Mouse (Mus musculus): ENCODE measurements around the gene Lrfn1.
A peak's percentile ranks its signal among the peaks of the same experiment; 100 is the strongest.
"Not testable (repeated sequence)": the region's sequence is repeated elsewhere in the genome, so short reads cannot be mapped to it uniquely, and the experiment has no call there.

Gene Lrfn1

GRCm38 (mm10) chr7:28447101-28447830, 4.5 kb upstream of the Lrfn1 start:
- DNase-seq (ENCODE audit: low read depth, low spot score), result no peak

- DNase-seq (ENCODE audit: low read depth, low spot score), result no peak
Measured at GRCm38 (mm10) chr7:28447865-28448820, 3.6 kb upstream of the Lrfn1 start.

GRCm38 (mm10) chr7:28452361-28453005, 703 bp downstream of the Lrfn1 start:
- DNase-seq (ENCODE audit: low read depth, low spot score), result no peak

DNA sequence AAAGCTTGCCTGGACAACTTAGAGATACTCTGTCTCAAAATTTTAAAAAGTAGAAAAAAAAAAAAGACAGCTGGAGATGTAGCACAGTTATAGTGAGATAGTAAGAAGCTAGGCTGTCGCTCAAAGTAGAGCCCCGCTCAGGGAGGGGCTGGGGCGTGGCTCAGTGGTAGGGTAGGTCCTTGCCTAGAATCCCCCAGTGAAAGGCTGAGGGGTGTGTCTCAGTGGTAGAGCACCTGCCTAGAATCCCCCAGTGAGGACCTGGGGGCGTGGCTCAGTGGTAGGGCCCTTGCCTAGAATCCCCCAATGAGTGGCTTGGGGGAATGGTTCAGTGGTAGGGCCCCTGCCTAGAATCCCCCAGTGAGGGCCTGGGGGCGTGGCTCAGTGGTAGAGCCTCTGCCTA, 8.6 kb downstream of the Lrfn1 start:
- DNase-seq (ENCODE audit: low read depth, low spot score), result no peak

DNA sequence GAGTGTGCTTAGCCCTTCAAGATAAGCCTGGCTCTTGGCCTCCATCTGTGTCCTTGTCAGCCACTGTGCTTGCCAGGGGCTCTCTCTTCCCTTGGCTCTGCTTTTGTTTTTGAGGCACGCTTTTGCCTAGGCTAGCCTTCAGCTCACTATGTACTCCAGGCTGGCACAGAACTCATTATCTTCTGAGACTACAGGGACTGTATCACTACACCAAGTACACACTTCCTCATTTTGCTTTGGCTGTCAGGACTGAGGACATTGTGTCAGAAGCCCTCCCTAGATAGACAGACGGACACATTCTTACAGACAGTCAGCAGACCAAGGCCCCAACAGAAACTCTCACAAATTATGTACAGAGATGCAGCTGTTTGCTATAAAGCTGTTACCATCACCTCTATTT, 11.0 kb downstream of the Lrfn1 start:
- DNase-seq (ENCODE audit: low read depth, low spot score), result no peak

DNA sequence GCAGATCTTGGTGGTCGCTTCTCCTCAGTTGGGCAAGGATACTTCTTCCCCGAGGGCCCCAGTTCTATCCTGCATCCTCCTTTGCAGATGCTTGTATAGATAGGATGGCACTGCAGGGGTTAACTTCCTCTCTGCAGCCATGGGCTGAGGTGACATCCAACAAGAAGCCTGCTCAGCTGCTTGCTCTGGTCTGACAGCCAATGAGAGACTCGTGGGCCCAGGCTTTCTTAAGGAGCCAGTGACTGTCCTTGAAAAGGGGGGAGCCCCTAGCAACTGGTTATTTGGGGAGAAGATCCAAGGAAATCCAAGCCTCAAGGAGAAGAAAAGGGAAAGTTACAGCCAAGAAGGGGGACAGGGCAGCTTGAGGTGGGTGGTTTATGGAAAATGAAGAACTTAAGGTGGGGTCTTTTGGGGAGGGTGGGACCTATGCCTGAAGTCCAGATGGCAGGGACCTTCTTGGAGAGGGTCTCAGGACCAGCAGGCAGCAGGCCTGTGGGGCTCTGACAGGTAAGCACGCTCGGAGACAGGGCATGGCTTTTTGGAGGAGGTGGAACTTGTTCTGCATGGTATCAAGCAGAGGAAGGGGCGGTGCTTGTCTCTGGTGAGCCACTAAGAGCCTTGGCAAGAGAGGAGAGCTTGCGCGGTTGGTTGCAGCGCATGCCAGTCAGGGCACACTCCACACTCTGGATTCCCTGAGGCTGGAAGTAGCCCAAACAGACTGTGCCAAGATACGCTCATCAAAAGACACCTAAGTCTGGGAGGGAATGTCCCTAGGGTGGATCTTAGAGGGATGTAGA, 12.8 kb downstream of the Lrfn1 start:
- no peak for DNase-seq (ENCODE audit: low read depth, low spot score)

DNA sequence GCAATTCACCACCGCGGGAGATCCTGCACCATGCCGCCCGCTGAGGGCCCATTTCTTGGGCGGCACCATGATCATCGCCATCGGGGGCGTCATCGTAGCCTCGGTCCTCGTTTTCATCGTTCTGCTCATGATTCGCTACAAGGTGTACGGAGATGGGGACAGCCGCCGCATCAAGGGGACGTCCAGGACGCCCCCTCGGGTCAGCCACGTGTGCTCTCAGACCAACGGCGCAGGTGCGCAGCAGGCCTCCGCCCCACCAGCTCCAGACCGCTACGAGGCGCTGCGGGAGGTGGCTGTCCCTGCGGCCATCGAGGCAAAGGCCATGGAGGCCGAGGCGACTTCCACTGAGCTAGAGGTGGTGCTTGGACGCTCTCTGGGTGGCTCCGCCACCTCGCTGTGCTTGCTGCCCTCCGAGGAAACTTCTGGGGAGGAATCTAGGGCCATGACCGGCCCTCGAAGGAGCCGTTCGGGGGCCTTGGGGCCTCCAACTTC, 15.0 kb downstream of the Lrfn1 start:
- DNase-seq (ENCODE audit: low read depth, low spot score), result no peak

GRCm38 (mm10) chr7:28467213-28467751, 15.5 kb downstream of the Lrfn1 start:
- no peak for DNase-seq (ENCODE audit: low read depth, low spot score)

DNA sequence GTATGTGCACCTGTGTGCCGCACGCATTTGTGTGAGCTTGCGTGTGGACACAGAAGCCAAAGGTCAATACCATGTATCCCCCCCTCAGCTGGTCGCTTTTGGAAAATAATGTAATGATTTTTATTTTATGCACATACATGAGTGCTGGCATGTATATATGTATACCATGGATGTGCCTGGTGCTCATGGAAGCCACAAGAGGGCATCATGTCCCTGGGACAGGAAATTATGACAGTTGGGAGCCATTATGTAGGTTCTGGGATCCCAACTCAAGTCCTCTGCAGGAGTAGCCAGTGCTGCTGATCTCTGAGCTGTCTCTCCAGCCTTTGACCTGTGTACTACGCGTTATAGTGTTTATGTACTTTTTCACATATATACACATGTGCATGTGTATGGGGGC, 24.4 kb downstream of the Lrfn1 start:
- no peak for DNase-seq (ENCODE audit: low read depth, low spot score)

DNA sequence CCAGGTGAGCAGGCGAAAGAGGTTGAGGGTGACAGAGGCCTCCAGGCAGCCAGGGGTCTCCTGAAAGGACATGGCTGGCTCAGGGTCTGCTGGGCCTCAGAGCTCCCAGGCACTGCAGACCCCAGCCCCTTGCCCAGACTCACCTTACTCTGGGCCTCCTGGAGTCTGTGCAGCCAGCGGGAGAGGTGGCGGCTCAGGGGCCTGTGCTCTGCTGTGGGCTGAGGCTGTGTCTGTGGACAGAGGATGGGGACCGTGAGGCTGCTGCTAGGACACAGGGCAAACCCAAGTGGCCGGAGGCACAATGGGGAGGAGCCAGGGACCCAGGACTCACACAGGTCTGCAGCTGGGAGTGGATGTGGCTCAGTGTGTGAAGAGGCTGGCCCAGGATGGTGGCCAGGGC, 25.6 kb downstream of the Lrfn1 start:
- no peak for DNase-seq (ENCODE audit: low read depth, low spot score)

- DNase-seq (ENCODE audit: low read depth, low spot score), result no peak
Measured at GRCm38 (mm10) chr7:28478854-28479253, 27.1 kb downstream of the Lrfn1 start.

DNA sequence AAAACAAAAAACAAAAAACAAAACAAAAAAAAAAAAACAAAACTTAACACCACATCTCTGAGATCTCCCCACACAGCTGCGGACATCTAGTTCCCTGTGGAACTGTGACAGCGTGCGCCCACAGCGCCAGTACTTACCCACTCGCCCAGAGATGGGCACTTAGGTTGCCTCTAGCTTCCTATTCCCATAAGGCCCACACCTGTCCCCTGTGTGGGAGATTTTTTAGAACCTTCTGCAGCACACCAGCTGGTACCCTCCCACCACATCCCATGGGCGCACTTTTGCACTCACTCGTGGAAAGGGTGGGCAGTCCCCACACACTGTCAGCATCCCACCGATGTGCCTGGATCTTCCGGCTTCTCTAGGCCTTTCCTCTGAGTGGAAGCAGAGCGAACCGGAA, 31.1 kb downstream of the Lrfn1 start:
- DNase-seq (ENCODE audit: low read depth, low spot score), result no peak

GRCm38 (mm10) chr7:28484192-28484591, 32.4 kb downstream of the Lrfn1 start:
- DNase-seq (ENCODE audit: low read depth, low spot score), result no peak

DNA sequence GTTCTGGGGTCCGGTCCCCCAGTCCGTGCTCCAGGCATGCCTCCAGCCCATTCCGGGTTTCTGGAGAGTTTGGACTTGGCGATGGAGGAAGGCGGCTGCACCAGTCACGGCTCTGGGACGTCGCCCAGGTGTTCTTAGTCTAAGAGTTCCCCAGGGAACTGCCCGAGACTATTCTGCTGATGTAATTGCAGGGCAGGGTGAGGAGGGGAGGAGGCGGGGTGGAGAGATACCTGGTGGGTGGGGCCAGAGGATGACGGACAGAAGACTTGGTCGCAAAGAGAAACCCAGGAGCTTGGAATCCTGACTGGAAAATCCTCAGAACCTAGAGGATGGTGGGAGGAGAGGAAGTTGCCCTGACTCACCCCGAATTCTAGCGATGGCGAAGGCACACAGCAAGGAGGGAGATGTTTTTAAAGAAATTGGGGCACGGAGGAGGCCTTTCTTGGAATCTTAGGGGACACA, 36.3 kb downstream of the Lrfn1 start:
- no peak for DNase-seq (ENCODE audit: low read depth, low spot score)

DNA sequence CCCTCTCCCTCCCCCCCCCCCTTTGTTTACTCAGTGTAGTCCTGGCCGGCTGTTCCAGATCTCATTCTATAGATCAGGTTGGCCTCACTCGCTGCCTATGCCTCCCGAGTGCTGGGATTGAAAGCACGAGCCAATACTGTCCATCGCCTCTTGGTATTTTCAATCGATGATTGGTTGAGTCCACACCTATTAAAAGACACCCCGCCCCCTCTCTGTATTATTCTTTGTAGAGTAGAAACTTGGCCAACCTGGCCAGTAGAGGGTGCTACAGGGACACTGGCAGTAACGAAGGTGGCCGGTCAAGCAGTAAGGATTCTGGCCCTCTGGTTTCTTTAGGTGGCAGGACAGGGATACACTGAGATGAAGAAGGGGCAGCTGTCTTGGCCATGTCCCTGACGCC, 38.6 kb downstream of the Lrfn1 start:
- peak; percentile 15 for DNase-seq (ENCODE audit: low read depth, low spot score)

DNA sequence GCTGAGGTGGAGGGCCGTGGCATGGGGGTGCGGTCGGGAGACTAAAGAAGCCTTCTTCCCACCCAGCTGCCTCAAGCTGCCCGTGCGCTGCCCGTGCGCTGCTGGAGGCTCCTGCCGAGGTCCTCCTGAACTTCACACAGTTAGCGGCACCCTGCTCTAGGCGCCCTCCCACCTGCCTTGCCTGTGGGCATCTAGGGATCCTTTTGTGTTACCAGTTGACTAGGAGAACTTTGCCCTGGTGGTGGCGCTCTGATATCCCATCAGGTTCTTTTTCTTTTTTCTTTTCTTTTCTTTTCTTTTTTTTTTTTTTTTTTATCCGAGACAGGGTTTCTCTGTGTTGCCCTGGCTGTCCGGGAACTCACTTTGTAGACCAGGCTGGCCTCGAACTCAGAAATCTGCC, 39.1 kb downstream of the Lrfn1 start:
- no peak for DNase-seq (ENCODE audit: low read depth, low spot score)

DNA sequence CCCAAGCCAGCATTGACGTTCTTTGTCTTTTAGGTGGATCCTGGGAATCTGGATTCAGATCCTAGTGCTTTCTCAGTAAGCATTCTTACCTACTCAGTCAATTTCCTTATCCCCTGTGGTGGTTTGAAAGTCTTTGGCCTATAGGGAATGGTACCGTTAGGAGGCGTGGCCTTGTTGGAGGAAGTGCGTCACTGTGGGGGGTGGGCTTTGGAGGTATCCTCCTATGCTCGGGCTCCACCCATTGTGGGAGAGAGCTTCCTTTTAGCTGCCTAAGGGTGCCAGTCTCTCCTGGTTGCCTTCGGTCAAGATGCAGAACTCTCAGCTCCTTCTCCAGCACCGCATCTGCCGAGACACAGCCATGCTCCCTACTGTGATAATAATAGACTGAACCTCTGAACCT, 40.5 kb downstream of the Lrfn1 start:
- no peak for DNase-seq (ENCODE audit: low read depth, low spot score)

DNA sequence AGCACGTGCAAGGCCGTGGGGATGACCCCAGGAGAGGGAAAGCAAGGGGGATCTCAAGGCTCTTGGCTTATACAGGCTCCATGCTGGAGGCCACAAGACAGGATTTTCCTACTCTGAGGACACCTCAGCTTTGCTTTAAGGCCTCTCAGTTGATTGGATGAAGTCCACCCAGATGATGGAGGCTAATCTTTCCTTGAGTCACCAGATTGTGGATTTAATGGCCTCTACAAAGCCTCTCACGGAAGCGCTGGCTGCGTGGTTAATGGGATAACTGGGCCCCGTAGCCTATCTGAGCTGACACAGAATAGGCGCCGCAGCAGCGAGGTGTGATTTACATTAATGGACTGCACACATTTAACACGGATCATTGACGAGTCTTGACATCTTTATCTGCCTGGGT, 43.6 kb downstream of the Lrfn1 start:
- no peak for DNase-seq (ENCODE audit: low read depth, low spot score)

DNA sequence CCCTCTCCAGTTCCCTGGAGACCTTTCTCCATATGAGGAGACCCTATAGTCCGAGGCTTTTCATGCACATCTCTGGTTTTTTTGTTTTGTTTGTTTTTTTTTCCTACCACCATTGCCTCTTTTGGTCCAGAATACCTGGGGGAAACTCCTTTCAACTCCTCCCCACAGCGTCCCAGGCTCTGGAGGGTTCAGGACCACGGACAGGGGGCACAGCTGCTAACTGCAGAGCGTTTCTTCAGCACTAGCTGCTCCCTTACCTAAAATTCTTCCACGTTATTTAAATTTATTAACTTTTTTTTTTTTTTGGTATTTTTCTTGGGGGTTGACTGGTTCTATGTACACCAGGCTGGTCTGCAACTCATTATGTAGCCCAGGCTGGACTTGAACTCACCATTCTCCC, 53.8 kb downstream of the Lrfn1 start:
- no peak for DNase-seq (ENCODE audit: low read depth, low spot score)

GRCm38 (mm10) chr7:28509121-28509520, 57.3 kb downstream of the Lrfn1 start:
- not testable (repeated sequence) for DNase-seq (ENCODE audit: low read depth, low spot score)

DNA sequence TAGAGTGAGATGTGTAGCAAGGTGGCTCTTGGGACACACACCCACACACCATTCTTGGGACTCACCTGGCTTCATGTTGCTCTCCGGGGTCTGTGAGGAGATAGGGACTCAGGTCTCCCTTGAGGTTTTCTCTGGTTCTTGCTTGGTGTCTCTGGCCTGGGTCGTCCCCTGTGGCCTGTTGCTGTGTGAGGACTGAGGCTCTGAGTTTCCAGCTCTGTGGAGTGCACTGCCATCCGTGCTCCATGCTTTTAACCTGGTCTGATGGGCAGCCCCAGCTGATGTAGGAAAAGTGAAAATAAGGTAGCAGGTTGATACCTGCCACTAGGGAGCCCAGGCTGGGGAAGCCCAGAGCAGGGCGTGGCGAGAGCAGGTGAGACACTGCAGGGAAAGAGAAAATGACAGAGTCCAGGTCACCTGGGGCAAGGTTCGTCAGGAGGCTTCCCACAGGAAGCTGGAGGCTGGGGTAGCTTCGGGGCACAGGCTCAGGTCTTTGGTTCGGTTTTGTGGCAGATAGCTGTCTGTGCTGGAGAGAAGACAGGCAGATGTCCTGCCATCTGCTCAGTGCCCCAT, 58.7 kb downstream of the Lrfn1 start, which contains the start of gene Ifnl2:
Gene Ifnl2, minus strand, starts transcription at position 51 of the 570 bp plus-strand sequence.
- not testable (repeated sequence) for DNase-seq (ENCODE audit: low read depth, low spot score)

Measured in skeletal muscle tissue, adult 2 months (tissue).